7 mouse cellular contexts compared by ENCODE assay signal in genomic region chr10:87858013-87858806, GRCm38 (mm10). TPM values are rescaled to one million over a fixed set of nuclear protein-coding genes. Genes with fewer than 3 reads are reported as not detected.
DNase-seq lines count a peak whose midpoint lies in the region; ATAC-seq and TF ChIP-seq lines count a peak whose summit lies in the region.

Igf1 (plus strand) TSS chr10:87858265.

- H3K4me3 ChIP-seq in testis, adult 2 months (ENCODE audit: control insufficient read depth, low read depth, low read length), result no peak within 1 kb of the TSS
- no peak within 1 kb of the TSS for H3K4me3 ChIP-seq in forebrain, embryonic 12.5 days (replicated peaks)
- H3K4me3 ChIP-seq in hindbrain, embryonic 13.5 days, result peak within 1 kb of the TSS; percentile 40; the same call in 1 of the 2 replicates
- peak within 1 kb of the TSS; percentile 43 for H3K4me3 ChIP-seq in midbrain, embryonic 16.5 days (ENCODE audit: low read depth, low read length)

- peaks cover 4% of the 10 kb centered on the region for H3K4me1 ChIP-seq in testis, adult 2 months (ENCODE audit: control insufficient read depth, insufficient read depth, low read length)
- peaks cover 29% of the 10 kb centered on the region for H3K4me1 ChIP-seq in forebrain, embryonic 12.5 days
- peaks cover 35% of the 10 kb centered on the region for H3K4me1 ChIP-seq in hindbrain, embryonic 13.5 days (replicated peaks)
- H3K4me1 ChIP-seq in midbrain, embryonic 16.5 days (ENCODE audit: control insufficient read depth, insufficient read depth, low read length), result peaks cover 25% of the 10 kb centered on the region

- 52% methylated on average over 5 of the region's 5 CpGs for WGBS in forebrain, embryonic 12.5 days
- 43% methylated on average over 5 of the region's 5 CpGs for WGBS in hindbrain, embryonic 13.5 days
- 35% methylated on average over 5 of the region's 5 CpGs for WGBS in midbrain, embryonic 16.5 days

- no peaks in the 10 kb centered on the region for H3K36me3 ChIP-seq in testis, adult 2 months (ENCODE audit: control insufficient read depth, insufficient read depth, low read length)
- no peaks in the 10 kb centered on the region for H3K36me3 ChIP-seq in forebrain, embryonic 12.5 days (replicated peaks)
- no peaks in the 10 kb centered on the region for H3K36me3 ChIP-seq in hindbrain, embryonic 13.5 days
- H3K36me3 ChIP-seq in midbrain, embryonic 16.5 days (ENCODE audit: control insufficient read depth, insufficient read depth, low read length), result no peaks in the 10 kb centered on the region

- H3K27ac ChIP-seq in testis, adult 2 months (ENCODE audit: control insufficient read depth, insufficient read depth, low read depth, low read length), result peak within 1 kb of the TSS; percentile 21; the same call in 1 of the 2 replicates
- H3K27ac ChIP-seq in forebrain, embryonic 12.5 days, result no peak within 1 kb of the TSS
- no peak within 1 kb of the TSS for H3K27ac ChIP-seq in hindbrain, embryonic 13.5 days
- peak within 1 kb of the TSS; percentile 23; the same call in 1 of the 2 replicates for H3K27ac ChIP-seq in midbrain, embryonic 16.5 days (ENCODE audit: low read length)

- TF ChIP-seq POLR2A in testis, adult 2 months (IDR thresholded peaks at IDR 0.05; ENCODE audit: control insufficient read depth, low read depth, low read length), result no peak

- no peaks in the 10 kb centered on the region for H3K9me3 ChIP-seq in forebrain, embryonic 12.5 days
- no peaks in the 10 kb centered on the region for H3K9me3 ChIP-seq in hindbrain, embryonic 13.5 days
- no peaks in the 10 kb centered on the region for H3K9me3 ChIP-seq in midbrain, embryonic 16.5 days (replicated peaks; ENCODE audit: control insufficient read depth, low read length, poor library complexity, severe bottlenecking)

- no peak for DNase-seq in testis, postnatal 10 days (ENCODE audit: low spot score)
- DNase-seq in thymus, postnatal 36 days, result no peak
- no peak for DNase-seq in ovary, postnatal 36 days (ENCODE audit: low spot score)

- no peak for TF ChIP-seq CTCF in testis, adult 2 months (IDR thresholded peaks at IDR 0.05; ENCODE audit: control insufficient read depth, insufficient read depth, insufficient replicate concordance, low read depth, low read length)

- H3K9ac ChIP-seq in forebrain, embryonic 12.5 days, result no peak within 1 kb of the TSS
- H3K9ac ChIP-seq in hindbrain, embryonic 13.5 days, result no peak within 1 kb of the TSS
- no peak within 1 kb of the TSS for H3K9ac ChIP-seq in midbrain, embryonic 16.5 days (ENCODE audit: low read depth, low read length)

- H3K27me3 ChIP-seq in testis, adult 2 months (ENCODE audit: control insufficient read depth, insufficient read depth, low read length), result no peaks in the 10 kb centered on the region; the same call in 1 of the 2 replicates
- H3K27me3 ChIP-seq in forebrain, embryonic 12.5 days, result peaks cover 49% of the 10 kb centered on the region
- H3K27me3 ChIP-seq in hindbrain, embryonic 13.5 days, result peaks cover 7% of the 10 kb centered on the region; the same call in 1 of the 2 replicates
- H3K27me3 ChIP-seq in midbrain, embryonic 16.5 days (ENCODE audit: control insufficient read depth, insufficient read depth, low read depth, low read length), result no peaks in the 10 kb centered on the region

- no peak for ATAC-seq in forebrain, embryonic 12.5 days (ENCODE audit: low FRiP score)
- no peak for ATAC-seq in hindbrain, embryonic 13.5 days (ENCODE audit: low FRiP score)
- 0 out of 2 replicates have a peak, but pooled peaks have one; percentile 26 for ATAC-seq in midbrain, embryonic 16.5 days

- 0 out of 2 replicates have a peak within 1 kb of the TSS, but pooled peaks have one; percentile 75 for H3K4me2 ChIP-seq in forebrain, embryonic 12.5 days
- H3K4me2 ChIP-seq in hindbrain, embryonic 13.5 days, result peak within 1 kb of the TSS; percentile 80
- H3K4me2 ChIP-seq in midbrain, embryonic 16.5 days (ENCODE audit: low read length), result peak within 1 kb of the TSS; percentile 87

RNA-seq across cellular contexts. Expression of gene Igf1, which starts in this region (rescaled TPM):
- 7.0 and 8.9 TPM in 2 replicates for polyA plus RNA-seq in testis, adult 2 months (2012; rRNA removed)
- 6.7 and 11.0 TPM in 2 replicates for polyA plus RNA-seq in forebrain, embryonic 12.5 days (2016; fragmentation: Nextera tagmentation; extraction: Ambion mirVana)
- 10.0 and 10.9 TPM in 2 replicates for polyA plus RNA-seq in hindbrain, embryonic 13.5 days (2015; fragmentation: Nextera tagmentation; extraction: Ambion mirVana)
- 8.4 and 11.4 TPM in 2 replicates for polyA plus RNA-seq in midbrain, embryonic 16.5 days (2015; fragmentation: Nextera tagmentation; extraction: Ambion mirVana)

Comparison
In these comparisons a context has a peak if more than half of its experiments do, and no peak if none do; other contexts are left out.
1. H3K27ac ChIP-seq: peak in testis, adult 2 months (single experiment) and midbrain, embryonic 16.5 days (single experiment); none in forebrain, embryonic 12.5 days (single experiment) and hindbrain, embryonic 13.5 days (single experiment).
2. H3K4me3 ChIP-seq: peak in hindbrain, embryonic 13.5 days (single experiment) and midbrain, embryonic 16.5 days (single experiment); none in testis, adult 2 months (single experiment) and forebrain, embryonic 12.5 days (single experiment).
3. Peak in every context shown above with its lines, with median percentiles within 50 percentile points of each other: H3K4me2 ChIP-seq.